Mouse (Mus musculus) forebrain, embryonic 13.5 days (tissue): ENCODE data around the gene Tex48. TPM values are rescaled to one million over a fixed set of nuclear protein-coding genes. Genes with fewer than 3 reads are reported as not detected.

Experiments used
- ATAC-seq: fragments of 200-750 bp; cut with Nextera tagmentation; 2 replicates; pipeline ENCODE4 v1.8.0; 2017
- H3K27ac ChIP-seq: fragments of 300-500 bp; sonication (generic); 2 replicates; pipeline ENCODE4 v1.5.1; 2015; ENCODE audit warnings: inconsistent platforms, mild to moderate bottlenecking, moderate library complexity
- H3K27me3 ChIP-seq: fragments of 300-500 bp; sonication (generic); 2 replicates; pipeline ENCODE4 v1.6.1; 2015; ENCODE audit warnings: mild to moderate bottlenecking, inconsistent platforms
- H3K36me3 ChIP-seq: fragments of 300-500 bp; sonication (generic); 2 replicates; pipeline ENCODE4 v1.6.1; 2015; ENCODE audit warnings: mild to moderate bottlenecking, inconsistent platforms; ENCODE audit not compliant: poor library complexity, severe bottlenecking
- H3K4me1 ChIP-seq: fragments of 300-500 bp; sonication (generic); 2 replicates; pipeline ENCODE4 v1.6.1; 2015; ENCODE audit warnings: inconsistent platforms
- H3K4me2 ChIP-seq: fragments of 300-500 bp; sonication (generic); 2 replicates; pipeline ENCODE4 v1.6.1; 2015; ENCODE audit warnings: inconsistent platforms, mild to moderate bottlenecking, moderate library complexity
- H3K4me3 ChIP-seq: fragments of 300-500 bp; sonication (generic); 2 replicates; pipeline ENCODE4 v1.5.1; 2015; ENCODE audit warnings: mild to moderate bottlenecking, inconsistent platforms
- H3K9ac ChIP-seq: fragments of 300-500 bp; sonication (generic); 2 replicates; pipeline ENCODE4 v1.6.1; 2015; ENCODE audit warnings: mild to moderate bottlenecking, inconsistent platforms
- H3K9me3 ChIP-seq: fragments of 300-500 bp; sonication (generic); replicated peaks from 2 replicates; pipeline ENCODE4 v1.6.1; 2016; ENCODE audit warnings: inconsistent platforms
- WGBS: fragments of 180-500 bp; shearing (Covaris S2); methylation state at CpG from one replicate; pipeline ENCODE4 v1.1.7; 2015; 5-methylcytosine and 5-hydroxymethylcytosine counted together
- polyA plus RNA-seq: library from polyadenylated mRNA; unstranded; fragments of >200 nt; fragmentation: Nextera tagmentation; extraction: Ambion mirVana; gene quantifications from 2 replicates; pipeline ENCODE4 v1.2.1, GENCODE M21; 2015

Gene Tex48
- polyA plus RNA-seq, 1 experiment from 2014 or later = not detected

GRCm38 (mm10) chr4:63633181-63633580 lies 11.0 kb upstream of the Tex48 start:
- Histone ChIP-seq H3K36me3 (no peaks in the 10 kb centered on the region), H3K4me3 (no peak overlapping the region), H3K27me3 (no peaks in the 10 kb centered on the region), H3K4me1 (no peaks in the 10 kb centered on the region), H3K27ac (no peak overlapping the region), H3K9ac (no peak overlapping the region), H3K9me3 (no peaks in the 10 kb centered on the region), H3K4me2 (no peak overlapping the region)
- ATAC-seq = no peak
- WGBS = 98% methylated on average over 2 of the region's 2 CpGs

GRCm38 (mm10) chr4:63627111-63627510 lies 4.9 kb upstream of the Tex48 start:
- WGBS = 84% methylated on average over 8 of the region's 8 CpGs
- no peak for ATAC-seq
- Histone ChIP-seq H3K36me3 (no peaks in the 10 kb centered on the region), H3K27ac (no peak overlapping the region), H3K4me2 (no peak overlapping the region), H3K9me3 (no peaks in the 10 kb centered on the region), H3K27me3 (no peaks in the 10 kb centered on the region), H3K4me3 (no peak overlapping the region), H3K4me1 (no peaks in the 10 kb centered on the region), H3K9ac (no peak overlapping the region)

GRCm38 (mm10) chr4:63625563-63626080 lies 3.4 kb upstream of the Tex48 start:
- no peak overlapping the region for H3K4me2 ChIP-seq
- H3K4me3 ChIP-seq = no peak overlapping the region
- no peaks in the 10 kb centered on the region for H3K4me1 ChIP-seq
- no peak overlapping the region for H3K9ac ChIP-seq
- H3K9me3 ChIP-seq = no peaks in the 10 kb centered on the region
- WGBS = 85% methylated on average over 3 of the region's 3 CpGs
- no peaks in the 10 kb centered on the region for H3K36me3 ChIP-seq
- no peak overlapping the region for H3K27ac ChIP-seq
- ATAC-seq = no peak
- no peaks in the 10 kb centered on the region for H3K27me3 ChIP-seq

- no peak overlapping the region for H3K27ac ChIP-seq
- no peak overlapping the region for H3K4me2 ChIP-seq
- no peak overlapping the region for H3K4me3 ChIP-seq
- no peak for ATAC-seq
- H3K4me1 ChIP-seq = no peaks in the 10 kb centered on the region
- no peak overlapping the region for H3K9ac ChIP-seq
- H3K36me3 ChIP-seq = no peaks in the 10 kb centered on the region
- WGBS = 77% methylated on average over 2 of the region's 2 CpGs
- no peaks in the 10 kb centered on the region for H3K27me3 ChIP-seq
- H3K9me3 ChIP-seq = no peaks in the 10 kb centered on the region
Observed at GRCm38 (mm10) chr4:63621861-63622260, 367 bp downstream of the Tex48 start.

DNA sequence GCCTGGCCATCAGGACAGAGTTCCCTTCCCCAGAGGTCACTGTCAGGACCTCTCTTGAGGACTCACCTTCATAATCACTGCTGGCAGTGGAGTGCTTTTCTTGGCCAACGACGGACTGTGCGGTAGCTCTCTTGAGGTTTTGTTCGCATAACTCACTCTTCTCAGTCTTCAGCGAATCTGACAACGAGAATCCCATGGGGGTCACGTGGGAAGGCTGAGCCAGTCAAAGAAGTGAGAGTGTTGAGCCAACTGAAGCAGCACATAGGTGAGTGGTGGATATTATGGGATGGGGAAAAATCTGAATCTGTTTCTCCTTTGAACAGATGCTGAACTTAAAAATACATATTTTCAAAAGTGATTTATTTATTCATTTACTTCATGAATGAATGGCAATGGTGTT lies 13.8 kb downstream of the Tex48 start:
- WGBS = 89% methylated on average over 7 of the region's 7 CpGs
- Histone ChIP-seq H3K9me3 (no peaks in the 10 kb centered on the region), H3K9ac (no peak overlapping the region), H3K36me3 (no peaks in the 10 kb centered on the region), H3K4me3 (no peak overlapping the region), H3K27me3 (no peaks in the 10 kb centered on the region), H3K4me2 (no peak overlapping the region), H3K4me1 (no peaks in the 10 kb centered on the region), H3K27ac (no peak overlapping the region)
- no peak for ATAC-seq

GRCm38 (mm10) chr4:63605968-63606367 lies 16.3 kb downstream of the Tex48 start:
- Histone ChIP-seq H3K4me1 (no peaks in the 10 kb centered on the region), H3K9me3 (no peaks in the 10 kb centered on the region), H3K4me2 (no peak overlapping the region), H3K9ac (no peak overlapping the region), H3K27me3 (no peaks in the 10 kb centered on the region), H3K4me3 (no peak overlapping the region), H3K36me3 (no peaks in the 10 kb centered on the region), H3K27ac (no peak overlapping the region)
- 84% methylated on average over 1 of the region's 1 CpGs for WGBS
- no peak for ATAC-seq

DNA sequence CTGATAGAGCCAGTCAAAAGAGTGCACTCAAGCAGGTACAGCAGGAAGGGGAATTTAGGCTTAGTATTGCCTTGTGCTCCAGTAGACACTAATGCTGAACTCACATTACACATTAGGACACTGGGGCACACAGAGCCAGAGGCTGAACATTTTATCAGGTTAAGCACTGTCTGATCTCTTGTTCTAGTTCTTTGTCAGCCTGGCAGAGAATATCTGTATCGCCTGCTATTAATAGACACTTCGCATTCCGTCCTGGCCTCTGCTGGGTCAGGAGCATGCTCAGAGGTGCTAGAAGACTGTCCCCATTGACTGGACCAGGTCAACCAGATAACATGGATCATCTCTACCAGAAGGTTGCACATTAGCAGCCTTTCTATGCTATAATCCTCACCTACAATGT lies 16.7 kb downstream of the Tex48 start:
- no peak overlapping the region for H3K27ac ChIP-seq
- no peak overlapping the region for H3K4me3 ChIP-seq
- ATAC-seq = no peak
- H3K4me1 ChIP-seq = no peaks in the 10 kb centered on the region
- H3K36me3 ChIP-seq = no peaks in the 10 kb centered on the region
- no peaks in the 10 kb centered on the region for H3K27me3 ChIP-seq
- H3K4me2 ChIP-seq = no peak overlapping the region
- 91% methylated on average over 3 of the region's 3 CpGs for WGBS
- no peak overlapping the region for H3K9ac ChIP-seq
- no peaks in the 10 kb centered on the region for H3K9me3 ChIP-seq

- Histone ChIP-seq H3K9ac (no peak within 1 kb of the TSS), H3K4me2 (no peak within 1 kb of the TSS), H3K27me3 (no peaks in the 10 kb centered on the region), H3K4me3 (no peak within 1 kb of the TSS), H3K27ac (no peak within 1 kb of the TSS), H3K4me1 (no peaks in the 10 kb centered on the region), H3K9me3 (no peaks in the 10 kb centered on the region), H3K36me3 (no peaks in the 10 kb centered on the region)
- no peak for ATAC-seq
- WGBS = 74% methylated on average over 3 of the region's 3 CpGs
Observed at GRCm38 (mm10) chr4:63604945-63605344, 17.3 kb downstream of the Tex48 start, which contains the start of gene Gm11213. TSS of gene Gm11213 (minus strand) at chr4:63605261.

GRCm38 (mm10) chr4:63601263-63601662 lies 21.0 kb downstream of the Tex48 start:
- no peak for ATAC-seq
- no peak overlapping the region for H3K4me2 ChIP-seq
- no peaks in the 10 kb centered on the region for H3K4me1 ChIP-seq
- H3K9me3 ChIP-seq = no peaks in the 10 kb centered on the region
- H3K27me3 ChIP-seq = no peaks in the 10 kb centered on the region
- H3K27ac ChIP-seq = no peak overlapping the region
- no peaks in the 10 kb centered on the region for H3K36me3 ChIP-seq
- no peak overlapping the region for H3K9ac ChIP-seq
- no peak overlapping the region for H3K4me3 ChIP-seq

- H3K4me2 ChIP-seq = no peak overlapping the region
- 87% methylated on average over 6 of the region's 6 CpGs for WGBS
- no peaks in the 10 kb centered on the region for H3K36me3 ChIP-seq
- H3K9ac ChIP-seq = no peak overlapping the region
- ATAC-seq = no peak
- H3K27ac ChIP-seq = no peak overlapping the region
- no peaks in the 10 kb centered on the region for H3K9me3 ChIP-seq
- no peak overlapping the region for H3K4me3 ChIP-seq
- no peaks in the 10 kb centered on the region for H3K4me1 ChIP-seq
- H3K27me3 ChIP-seq = no peaks in the 10 kb centered on the region
Observed at GRCm38 (mm10) chr4:63600786-63601185, 21.4 kb downstream of the Tex48 start.

DNA sequence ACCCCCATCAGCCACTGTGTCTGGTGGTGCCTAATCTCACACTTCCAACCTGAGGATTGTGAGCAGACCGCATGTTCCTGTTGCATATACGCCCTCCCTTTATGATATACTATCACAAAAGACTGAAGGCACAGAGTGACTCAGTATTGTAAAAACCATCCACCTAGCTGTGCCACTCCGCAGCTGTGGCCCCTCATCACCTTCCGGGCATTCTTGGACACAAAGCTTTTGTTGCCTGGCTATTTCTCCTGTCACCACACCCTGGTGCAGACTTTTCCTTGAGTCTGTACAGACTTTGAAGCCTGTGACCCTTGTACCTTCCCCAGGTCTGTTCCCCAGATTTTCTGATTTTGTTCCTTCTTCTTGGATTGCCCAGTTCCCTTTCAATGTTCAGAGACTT lies 26.2 kb downstream of the Tex48 start:
- H3K9me3 ChIP-seq = no peaks in the 10 kb centered on the region
- H3K27me3 ChIP-seq = no peaks in the 10 kb centered on the region
- H3K9ac ChIP-seq = no peak overlapping the region
- no peak overlapping the region for H3K4me2 ChIP-seq
- ATAC-seq = no peak
- 92% methylated on average over 4 of the region's 4 CpGs for WGBS
- no peak overlapping the region for H3K4me3 ChIP-seq
- H3K27ac ChIP-seq = no peak overlapping the region
- H3K36me3 ChIP-seq = no peaks in the 10 kb centered on the region
- no peaks in the 10 kb centered on the region for H3K4me1 ChIP-seq

DNA sequence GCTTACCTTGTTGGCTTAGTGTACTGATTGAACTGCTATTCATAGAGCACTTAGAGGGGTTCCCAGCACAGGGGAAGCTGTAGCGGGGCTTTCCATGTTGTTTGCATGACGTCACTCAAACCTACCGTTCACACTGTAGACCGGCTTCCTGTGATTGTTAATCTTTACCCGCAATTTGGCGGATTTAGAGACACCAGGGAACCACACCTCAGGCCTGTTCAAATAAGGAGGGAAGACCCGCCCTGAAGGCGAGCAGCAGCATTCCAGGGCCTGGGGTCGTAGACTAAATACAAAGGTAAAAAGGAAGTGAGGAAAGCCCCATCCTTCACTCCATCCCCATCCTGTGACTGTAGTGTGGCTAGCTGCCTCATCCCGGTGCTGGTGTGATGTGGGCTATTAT lies 27.0 kb downstream of the Tex48 start:
- Histone ChIP-seq H3K9me3 (no peaks in the 10 kb centered on the region), H3K27me3 (no peaks in the 10 kb centered on the region), H3K36me3 (no peaks in the 10 kb centered on the region), H3K4me1 (no peaks in the 10 kb centered on the region), H3K27ac (no peak overlapping the region), H3K9ac (no peak overlapping the region), H3K4me3 (no peak overlapping the region), H3K4me2 (no peak overlapping the region)
- ATAC-seq = no peak
- WGBS = 80% methylated on average over 10 of the region's 10 CpGs

- H3K9ac ChIP-seq = no peak overlapping the region
- H3K27me3 ChIP-seq = no peaks in the 10 kb centered on the region
- no peaks in the 10 kb centered on the region for H3K36me3 ChIP-seq
- no peak overlapping the region for H3K4me3 ChIP-seq
- no peak overlapping the region for H3K27ac ChIP-seq
- 79% methylated on average over 5 of the region's 5 CpGs for WGBS
- no peak for ATAC-seq
- no peaks in the 10 kb centered on the region for H3K4me1 ChIP-seq
- no peaks in the 10 kb centered on the region for H3K9me3 ChIP-seq
- no peak overlapping the region for H3K4me2 ChIP-seq
Observed at GRCm38 (mm10) chr4:63594459-63595110, 27.6 kb downstream of the Tex48 start.
